Mouse (Mus musculus) neural tube, embryonic 11.5 days (tissue): ENCODE results near the gene Ackr1. TPM values are rescaled to one million over a fixed set of nuclear protein-coding genes. Genes with fewer than 3 reads are reported as not detected.

ENCODE experiments used
- polyA plus RNA-seq: library from polyadenylated mRNA; unstranded; fragments of >200 nt; fragmentation: Nextera tagmentation; extraction: Ambion mirVana; gene quantifications from 2 replicates; pipeline ENCODE4 v1.2.1, GENCODE M21; 2014

The Ackr1 gene
- polyA plus RNA-seq, 1 experiment from 2014 or later = 7.4 TPM

Other genes with a start within 250 kb of the Ackr1 start
- not detected in 2 replicates for gene Olfr1408, start 196.4 kb downstream of the Ackr1 start, polyA plus RNA-seq
- not detected in 2 replicates for gene Olfr1406, start 143.1 kb downstream of the Ackr1 start, polyA plus RNA-seq
- not detected in 2 replicates for gene Olfr218, start 135.9 kb downstream of the Ackr1 start, polyA plus RNA-seq
- gene Olfr1404, start 121.4 kb downstream of the Ackr1 start, polyA plus RNA-seq = not detected in 2 replicates
- gene Fcer1a, start 106.5 kb downstream of the Ackr1 start, polyA plus RNA-seq = not detected in 2 replicates
- not detected in 2 replicates for gene Olfr418, start 67.7 kb downstream of the Ackr1 start, polyA plus RNA-seq
- gene Mptx2, start 56.0 kb downstream of the Ackr1 start, polyA plus RNA-seq = not detected in 2 replicates
- 2.2 and 3.5 TPM in 2 replicates for gene Aim2, start 17.1 kb upstream of the Ackr1 start, polyA plus RNA-seq
- gene Cadm3, start 33.9 kb upstream of the Ackr1 start, polyA plus RNA-seq = 40.1 and 42.4 TPM in 2 replicates
- gene Ifi206, start 157.3 kb upstream of the Ackr1 start, polyA plus RNA-seq = not detected in 2 replicates
- gene Ifi214, start 202.2 kb upstream of the Ackr1 start, polyA plus RNA-seq = not detected in 2 replicates